14 mouse cellular contexts compared by ENCODE assay signal in genomic region chr1:135906736-135907135, GRCm38 (mm10). TPM values are rescaled to one million over a fixed set of nuclear protein-coding genes. Genes with fewer than 3 reads are reported as not detected.
DNase-seq lines count a peak whose midpoint lies in the region; ATAC-seq and TF ChIP-seq lines count a peak whose summit lies in the region.
"Had no signal": no experiment of that assay in that cellular context is flagged by ENCODE, and none has a peak within 500 bp of the region (broad histone marks: within the 10 kb centered on the region; RNA-seq: fewer than 3 reads in every experiment).

No protein-coding gene starts in this region.

- ATAC-seq in forebrain, embryonic 14.5 days = no peak
- no peak for ATAC-seq in hindbrain, embryonic 13.5 days (ENCODE audit: low FRiP score)
- ATAC-seq: midbrain, embryonic 15.5 days had no signal

- intact Hi-C loops in heart, postnatal 10 days (cut with DNase I) = no loop called here

- 71% methylated on average over 11 of the region's 11 CpGs for whole genome bisulfite sequencing in forebrain, embryonic 14.5 days
- 76% methylated on average over 11 of the region's 11 CpGs for WGBS in hindbrain, embryonic 13.5 days

- H3K4me3 ChIP-seq in forebrain, embryonic 14.5 days (ENCODE audit: low read depth, low read length) = no peak overlapping the region
- no peak overlapping the region for H3K4me3 ChIP-seq in hindbrain, embryonic 13.5 days
- H3K4me3 ChIP-seq: midbrain, embryonic 15.5 days had no signal

- no peak overlapping the region for H3K27ac ChIP-seq in forebrain, embryonic 14.5 days (ENCODE audit: low read depth, low read length)
- H3K27ac ChIP-seq in hindbrain, embryonic 13.5 days = no peak overlapping the region
- H3K27ac ChIP-seq: midbrain, embryonic 15.5 days had no signal

- no peaks in the 10 kb centered on the region for H3K36me3 ChIP-seq in forebrain, embryonic 14.5 days (ENCODE audit: control insufficient read depth, insufficient read depth, low read length)
- no peaks in the 10 kb centered on the region for H3K36me3 ChIP-seq in hindbrain, embryonic 13.5 days
- H3K36me3 ChIP-seq: midbrain, embryonic 15.5 days had no signal

- DNase-seq in heart, postnatal 10 days = peak; percentile 21 to 25
- DNase-seq in heart, adult 8-10 months (ENCODE audit: low spot score) = no peak
- DNase-seq in 3134 (ENCODE audit: extremely low read depth, insufficient read length, low spot score) = peak; percentile 59
- DNase-seq in brain, embryonic 14.5 days (ENCODE audit: low read depth) = peak; percentile 11
- DNase-seq in layer of hippocampus, postnatal 36 days = peak; percentile 15 to 23
- DNase-seq in spleen, postnatal 14 days (ENCODE audit: low spot score in 2 of 2) = no peak
- DNase-seq in forebrain, embryonic 14.5 days (ENCODE audit: low spot score) = no peak
- DNase-seq: heart, postnatal 36 days; kidney, adult 18-20 months; thymus, postnatal 36 days had no signal

- H3K4me2 ChIP-seq in forebrain, embryonic 14.5 days (ENCODE audit: low read length) = no peak overlapping the region
- no peak overlapping the region for H3K4me2 ChIP-seq in hindbrain, embryonic 13.5 days
- H3K4me2 ChIP-seq: midbrain, embryonic 15.5 days had no signal

- no peaks in the 10 kb centered on the region for H3K9me3 ChIP-seq in forebrain, embryonic 14.5 days (replicated peaks; ENCODE audit: control insufficient read depth, low read length)
- H3K9me3 ChIP-seq in hindbrain, embryonic 13.5 days = no peaks in the 10 kb centered on the region
- H3K9me3 ChIP-seq: midbrain, embryonic 15.5 days had no signal

- no peak for TF ChIP-seq POLR2A in brain, embryonic 14.5 days (IDR thresholded peaks at IDR 0.05; ENCODE audit: borderline replicate concordance, extremely low read depth, insufficient read depth, insufficient read length, poor library complexity, severe bottlenecking)

- H3K27me3 ChIP-seq in forebrain, embryonic 14.5 days (replicated peaks; ENCODE audit: control insufficient read depth, insufficient read depth, low read length) = no peaks in the 10 kb centered on the region
- peaks cover 16% of the 10 kb centered on the region; the same call in 1 of the 2 replicates for H3K27me3 ChIP-seq in hindbrain, embryonic 13.5 days
- H3K27me3 ChIP-seq: midbrain, embryonic 15.5 days had no signal

- no peak for TF ChIP-seq CTCF in brain, embryonic 14.5 days (IDR thresholded peaks at IDR 0.05; ENCODE audit: borderline replicate concordance, extremely low read depth, insufficient read depth, insufficient read length)

- 0 out of 2 replicates have a peak, but pooled peaks cover 6% of the 10 kb centered on the region for H3K4me1 ChIP-seq in forebrain, embryonic 14.5 days (ENCODE audit: control insufficient read depth, insufficient read depth, low read length)
- peaks cover 9% of the 10 kb centered on the region for H3K4me1 ChIP-seq in hindbrain, embryonic 13.5 days (replicated peaks)

- H3K9ac ChIP-seq in forebrain, embryonic 14.5 days (ENCODE audit: low read length) = no peak overlapping the region
- no peak overlapping the region for H3K9ac ChIP-seq in hindbrain, embryonic 13.5 days
- H3K9ac ChIP-seq: midbrain, embryonic 15.5 days had no signal

RNA-seq across cellular contexts. Expression of gene Pkp1, which starts 12.3 kb away (rescaled TPM):
- total RNA-seq in heart, postnatal 10 days (2021) = under 1 TPM; 0.10 to 0.14 TPM
- total RNA-seq in heart, adult 8-10 months (2022) = not detected
- 1.8 and 2.6 TPM in 2 replicates for polyA plus RNA-seq in brain, embryonic 14.5 days (2012; rRNA removed)
- not detected for total RNA-seq in layer of hippocampus, postnatal 36 days (2021)
- not detected in 2 replicates for polyA plus RNA-seq in forebrain, embryonic 14.5 days (2014; fragmentation: Nextera tagmentation; extraction: Ambion mirVana)
- not detected in 2 replicates for polyA plus RNA-seq in hindbrain, embryonic 13.5 days (2015; fragmentation: Nextera tagmentation; extraction: Ambion mirVana)
- total RNA-seq: heart, postnatal 36 days; neutrophil, adult 5-6 weeks had no signal
- polyA plus RNA-seq: liver, embryonic 16.5 days had no signal

Comparison
In these comparisons a context has a peak if more than half of its experiments do, and no peak if none do; other contexts are left out.
1. DNase-seq: peak in heart, postnatal 10 days (2 of 2), 3134 (single experiment), brain, embryonic 14.5 days (single experiment) and layer of hippocampus, postnatal 36 days (2 of 2); none in heart, adult 8-10 months (single experiment), spleen, postnatal 14 days (0 of 2) and forebrain, embryonic 14.5 days (single experiment).